Mouse (Mus musculus): ENCODE results near the gene Tiam1. TPM values are rescaled to one million over a fixed set of nuclear protein-coding genes. Genes with fewer than 3 reads are reported as not detected.

The Tiam1 gene
- polyA plus RNA-seq, 1 experiment from 2014 or later: 59.7 TPM

DNA sequence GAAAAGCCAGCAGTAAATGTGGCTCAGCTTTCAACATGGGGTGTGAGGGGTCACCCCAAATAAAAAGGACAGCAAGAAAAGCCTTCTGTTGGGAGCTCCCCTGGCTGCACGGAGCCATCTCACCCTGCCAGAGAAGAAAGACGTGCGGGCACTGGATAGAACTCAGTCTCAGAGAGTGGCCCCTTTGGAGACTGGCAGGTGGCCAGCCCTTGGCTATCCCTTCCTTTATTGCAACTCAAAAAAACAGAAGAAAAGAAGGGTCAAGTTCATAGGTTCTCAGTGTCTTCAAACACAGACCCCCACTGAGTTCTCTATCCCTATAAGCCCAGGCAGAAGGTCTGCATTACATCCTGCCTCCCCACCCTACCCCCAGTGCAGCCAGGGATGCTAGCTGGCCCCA lies 115.7 kb downstream of the Tiam1 start:
- H3K4me3 ChIP-seq (replicated peaks): no peak overlapping the region
- no peaks in the 10 kb centered on the region; the same call in 1 of the 2 replicates for H3K36me3 ChIP-seq
- no peaks in the 10 kb centered on the region for H3K9me3 ChIP-seq
- H3K27ac ChIP-seq: no peak overlapping the region
- no peaks in the 10 kb centered on the region for H3K27me3 ChIP-seq
- H3K4me1 ChIP-seq (replicated peaks): peaks cover 36% of the 10 kb centered on the region
- ATAC-seq (ENCODE audit: insufficient number of reproducible peaks, insufficient read depth, low FRiP score, low TSS enrichment, low read depth): no peak
- 77% methylated on average over 3 of the region's 3 CpGs for WGBS
- H3K9ac ChIP-seq (replicated peaks): no peak overlapping the region
- H3K4me2 ChIP-seq: no peak overlapping the region

DNA sequence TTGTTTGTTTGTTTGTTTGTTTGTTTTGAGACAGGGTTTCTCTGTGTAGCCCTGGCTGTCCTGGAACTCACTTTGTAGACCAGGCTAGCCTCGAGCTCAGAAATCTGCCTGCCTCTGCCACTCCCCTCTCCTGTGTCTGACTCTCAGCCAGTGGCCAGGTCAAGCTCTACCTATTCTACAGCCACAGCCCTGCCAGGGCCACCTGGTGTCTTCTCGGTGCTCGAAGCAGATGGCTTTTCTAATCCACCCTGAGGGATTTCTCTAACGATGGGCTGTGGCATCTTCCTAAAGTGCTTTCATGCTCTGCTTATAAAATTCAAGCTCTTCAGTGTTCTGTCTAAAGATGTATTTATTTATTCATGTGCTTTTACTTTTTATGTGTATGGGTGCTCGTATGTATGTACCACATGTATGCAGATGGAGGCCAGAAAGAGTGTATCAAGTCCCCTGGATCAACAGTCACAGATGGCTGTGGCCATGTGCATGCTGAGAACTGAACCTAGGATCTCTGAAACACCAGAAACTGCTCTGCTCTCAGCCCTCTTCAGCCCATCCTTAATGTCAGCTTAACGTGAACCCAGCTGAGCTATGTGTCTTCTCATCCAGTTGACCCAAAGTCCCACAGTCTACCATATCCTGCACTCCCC lies 117.9 kb downstream of the Tiam1 start:
- no peak for ATAC-seq (ENCODE audit: insufficient number of reproducible peaks, insufficient read depth, low FRiP score, low TSS enrichment, low read depth)
- H3K36me3 ChIP-seq: no peaks in the 10 kb centered on the region; the same call in 1 of the 2 replicates

DNA sequence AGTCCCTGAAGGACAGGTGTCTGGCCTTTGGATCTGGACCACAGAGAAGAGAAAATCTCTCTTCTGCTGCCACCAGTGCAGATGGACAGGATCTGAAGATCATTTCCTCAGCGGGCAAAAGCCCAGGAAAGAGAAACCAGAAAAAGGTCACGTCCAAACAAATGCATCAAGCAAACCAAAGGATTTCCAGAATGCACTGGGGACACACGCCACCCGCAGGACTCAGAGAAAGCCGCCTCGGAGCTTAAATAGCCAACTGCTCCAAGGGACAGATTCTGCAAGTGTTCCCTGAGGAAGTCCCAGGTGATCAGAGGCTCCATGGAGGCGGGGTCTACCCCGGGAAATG lies 119.9 kb downstream of the Tiam1 start:
- Histone ChIP-seq H3K4me3 (replicated peaks) (no peak overlapping the region), H3K9ac (replicated peaks) (no peak overlapping the region), H3K4me2 (no peak overlapping the region), H3K36me3 (no peaks in the 10 kb centered on the region; the same call in 1 of the 2 replicates), H3K9me3 (no peaks in the 10 kb centered on the region), H3K27me3 (no peaks in the 10 kb centered on the region), H3K27ac (no peak overlapping the region), H3K4me1 (replicated peaks) (peaks cover 41% of the 10 kb centered on the region)
- no peak for ATAC-seq (ENCODE audit: insufficient number of reproducible peaks, insufficient read depth, low FRiP score, low TSS enrichment, low read depth)
- WGBS: 82% methylated on average over 8 of the region's 8 CpGs

More for the DNA sequence above, 117.9 kb downstream of the Tiam1 start:
- no peak overlapping the region for H3K9ac ChIP-seq (replicated peaks)
- WGBS: 90% methylated on average over 6 of the region's 6 CpGs
- no peak overlapping the region for H3K4me2 ChIP-seq
- H3K9me3 ChIP-seq: no peaks in the 10 kb centered on the region
- H3K27ac ChIP-seq: no peak overlapping the region
- no peaks in the 10 kb centered on the region for H3K27me3 ChIP-seq
- no peak overlapping the region for H3K4me3 ChIP-seq (replicated peaks)
- H3K4me1 ChIP-seq (replicated peaks): peaks cover 38% of the 10 kb centered on the region

DNA sequence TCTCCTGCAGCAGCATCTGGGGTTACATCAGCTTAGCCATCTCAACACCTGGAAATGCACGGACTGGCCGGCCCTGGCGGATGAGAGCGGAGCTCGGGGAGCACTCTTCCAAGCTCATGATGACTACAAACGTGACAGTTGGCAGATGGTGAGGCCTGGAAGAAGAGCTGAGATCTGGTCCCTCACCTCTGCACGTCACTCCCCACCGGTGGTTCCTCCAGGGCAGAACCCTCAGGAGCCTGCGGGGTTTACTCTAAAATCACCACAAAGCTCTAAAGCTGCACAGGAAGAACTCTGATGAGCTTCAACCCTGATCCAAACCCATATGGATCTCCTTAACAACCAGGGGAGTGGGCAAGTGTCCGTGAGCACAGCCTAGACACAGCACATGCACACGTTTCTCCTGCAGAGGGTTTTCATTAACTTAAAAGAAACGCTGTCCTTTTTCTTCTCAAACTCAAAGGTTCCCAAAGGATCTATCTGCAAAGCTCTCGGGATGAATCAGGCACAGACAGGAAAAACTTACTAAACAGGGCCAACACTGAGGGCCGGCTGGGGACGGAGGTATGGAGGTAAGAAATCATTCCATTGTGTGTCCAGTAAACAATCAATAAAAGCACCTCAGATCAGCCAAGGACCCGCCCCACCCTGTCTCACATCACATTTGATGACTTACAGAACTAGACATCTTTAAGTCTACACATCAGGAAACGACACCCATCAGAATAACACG lies 120.5 kb downstream of the Tiam1 start:
- Histone ChIP-seq H3K4me3 (replicated peaks) (no peak overlapping the region), H3K9me3 (no peaks in the 10 kb centered on the region), H3K4me1 (replicated peaks) (peaks cover 45% of the 10 kb centered on the region), H3K9ac (replicated peaks) (no peak overlapping the region), H3K27me3 (no peaks in the 10 kb centered on the region), H3K36me3 (no peaks in the 10 kb centered on the region; the same call in 1 of the 2 replicates), H3K27ac (peak overlapping the region; percentile 62), H3K4me2 (0 out of 2 replicates have a peak overlapping the region, but pooled peaks have one; percentile 14)
- peak; percentile 43; the same call in 1 of the 2 replicates for ATAC-seq (ENCODE audit: insufficient number of reproducible peaks, insufficient read depth, low FRiP score, low TSS enrichment, low read depth)
- WGBS: 45% methylated on average over 18 of the region's 18 CpGs

DNA sequence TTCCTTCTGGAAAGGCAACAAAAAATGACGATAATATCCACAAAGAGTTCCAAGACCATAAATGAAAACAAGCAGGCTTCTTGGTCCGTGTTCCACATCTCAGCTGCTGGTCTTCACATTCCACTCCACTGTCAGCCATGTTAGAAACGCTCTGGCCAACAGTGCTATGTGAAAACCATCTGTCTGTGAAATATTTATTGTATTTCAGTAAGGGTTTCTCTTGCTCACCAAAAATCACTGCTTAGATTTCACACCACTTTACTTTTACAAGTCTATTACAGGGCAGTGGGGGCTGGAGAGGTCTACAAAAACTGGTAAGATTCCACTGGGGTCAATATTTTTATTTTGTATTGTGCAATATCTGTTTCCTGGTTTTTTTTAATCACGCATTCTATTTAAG lies 127.5 kb downstream of the Tiam1 start:
- 0 out of 2 replicates have a peak, but pooled peaks cover 3% of the 10 kb centered on the region for H3K9me3 ChIP-seq
- peaks cover 80% of the 10 kb centered on the region for H3K4me1 ChIP-seq (replicated peaks)
- no peak for ATAC-seq (ENCODE audit: insufficient number of reproducible peaks, insufficient read depth, low FRiP score, low TSS enrichment, low read depth)
- no peak overlapping the region; the same call in 1 of the 2 replicates for H3K27ac ChIP-seq
- H3K4me3 ChIP-seq (replicated peaks): no peak overlapping the region
- H3K9ac ChIP-seq (replicated peaks): no peak overlapping the region
- no peak overlapping the region for H3K4me2 ChIP-seq
- H3K36me3 ChIP-seq: 0 out of 2 replicates have a peak, but pooled peaks cover 7% of the 10 kb centered on the region
- no peaks in the 10 kb centered on the region for H3K27me3 ChIP-seq
- 48% methylated on average over 4 of the region's 4 CpGs for WGBS

DNA sequence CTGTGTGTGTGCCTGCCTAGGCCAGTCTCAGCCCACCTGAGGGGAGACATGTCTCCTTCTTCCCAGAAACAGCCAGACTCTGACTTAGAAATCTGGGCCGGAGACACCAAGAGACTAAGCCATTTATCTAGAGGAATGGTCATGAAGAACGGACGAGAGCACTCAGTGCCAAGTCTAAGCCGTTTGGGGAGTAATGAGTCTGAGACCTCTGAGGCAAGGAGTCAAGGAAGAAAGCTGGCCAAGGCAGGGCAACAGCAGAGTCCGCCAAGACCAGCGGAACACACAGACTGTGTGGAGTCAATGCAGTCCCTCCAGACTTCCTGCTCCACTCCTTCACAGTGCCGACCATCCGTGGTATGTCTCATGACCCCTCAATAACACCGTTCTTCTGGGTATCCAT lies 129.0 kb downstream of the Tiam1 start:
- WGBS: 82% methylated on average over 9 of the region's 9 CpGs
- Histone ChIP-seq H3K27ac (no peak overlapping the region), H3K36me3 (peaks cover 12% of the 10 kb centered on the region; the same call in 1 of the 2 replicates), H3K4me2 (no peak overlapping the region), H3K4me3 (replicated peaks) (no peak overlapping the region), H3K27me3 (no peaks in the 10 kb centered on the region), H3K9me3 (0 out of 2 replicates have a peak, but pooled peaks cover 3% of the 10 kb centered on the region), H3K9ac (replicated peaks) (no peak overlapping the region), H3K4me1 (replicated peaks) (peaks cover 66% of the 10 kb centered on the region)
- no peak for ATAC-seq (ENCODE audit: insufficient number of reproducible peaks, insufficient read depth, low FRiP score, low TSS enrichment, low read depth)

DNA sequence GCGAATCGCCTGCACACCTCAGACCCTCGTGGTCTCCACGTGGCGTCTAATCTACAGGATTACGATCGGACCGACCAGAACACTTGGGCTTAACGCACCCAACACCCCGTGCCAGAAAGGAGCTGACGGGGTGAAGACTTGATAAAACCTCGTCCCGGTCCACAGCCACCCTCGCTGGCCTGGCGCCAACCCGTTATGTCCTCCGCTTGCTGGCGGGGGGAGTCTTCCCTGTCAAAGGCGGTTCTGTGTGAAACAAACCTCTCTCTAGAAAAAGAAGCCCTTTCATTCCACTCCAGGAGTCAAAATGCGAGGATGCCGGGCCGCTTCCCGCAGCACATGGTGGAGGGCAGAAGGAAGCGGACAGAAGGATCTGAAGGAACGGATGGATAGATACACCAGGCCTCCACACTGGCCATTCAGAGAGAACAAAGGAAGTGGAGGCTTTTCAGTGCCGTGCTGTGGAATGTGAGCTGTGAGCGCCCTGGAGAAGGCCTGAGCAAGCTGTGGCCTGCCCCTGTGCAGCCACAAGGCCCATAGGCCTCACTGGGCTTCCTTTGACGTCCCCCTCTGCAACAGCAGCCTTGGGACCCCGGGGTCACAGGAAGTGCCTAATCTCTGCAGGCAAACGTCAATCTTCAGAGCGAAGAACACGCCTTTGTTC lies 131.9 kb downstream of the Tiam1 start:
- Histone ChIP-seq H3K9ac (replicated peaks) (no peak overlapping the region), H3K4me2 (no peak overlapping the region)
- ATAC-seq (ENCODE audit: insufficient number of reproducible peaks, insufficient read depth, low FRiP score, low TSS enrichment, low read depth): no peak

DNA sequence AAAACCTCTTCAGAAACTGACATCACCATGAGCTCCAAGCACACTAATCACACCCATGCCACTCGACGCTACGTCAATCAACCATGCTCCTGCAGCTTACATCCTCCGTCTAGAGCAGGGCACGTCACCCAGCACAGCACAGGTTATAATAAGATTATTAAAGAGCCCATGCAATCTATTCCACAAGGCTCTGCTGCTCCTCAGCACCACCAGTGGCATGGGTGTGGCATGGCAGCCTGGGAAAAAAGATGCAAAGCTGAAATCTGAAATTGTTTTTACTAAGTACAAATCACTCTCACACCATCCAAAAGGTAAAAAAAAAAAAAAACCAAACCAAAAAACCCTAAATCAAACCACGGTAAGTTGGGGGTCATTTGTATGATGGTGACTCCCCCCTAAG lies 135.1 kb downstream of the Tiam1 start:
- Histone ChIP-seq H3K9me3 (0 out of 2 replicates have a peak, but pooled peaks cover 3% of the 10 kb centered on the region), H3K27ac (0 out of 2 replicates have a peak overlapping the region, but pooled peaks have one; percentile 17), H3K36me3 (peaks cover 12% of the 10 kb centered on the region; the same call in 1 of the 2 replicates), H3K9ac (replicated peaks) (no peak overlapping the region), H3K27me3 (no peaks in the 10 kb centered on the region), H3K4me2 (no peak overlapping the region), H3K4me3 (replicated peaks) (no peak overlapping the region), H3K4me1 (replicated peaks) (peaks cover 29% of the 10 kb centered on the region)
- WGBS: 79% methylated on average over 6 of the region's 6 CpGs
- ATAC-seq (ENCODE audit: insufficient number of reproducible peaks, insufficient read depth, low FRiP score, low TSS enrichment, low read depth): no peak

More for the DNA sequence above, 131.9 kb downstream of the Tiam1 start:
- peaks cover 59% of the 10 kb centered on the region for H3K4me1 ChIP-seq (replicated peaks)
- 80% methylated on average over 32 of the region's 32 CpGs for WGBS
- H3K4me3 ChIP-seq (replicated peaks): no peak overlapping the region
- H3K27ac ChIP-seq: peak overlapping the region; percentile 64; the same call in 1 of the 2 replicates
- 0 out of 2 replicates have a peak, but pooled peaks cover 3% of the 10 kb centered on the region for H3K9me3 ChIP-seq
- peaks cover 12% of the 10 kb centered on the region; the same call in 1 of the 2 replicates for H3K36me3 ChIP-seq
- H3K27me3 ChIP-seq: no peaks in the 10 kb centered on the region

DNA sequence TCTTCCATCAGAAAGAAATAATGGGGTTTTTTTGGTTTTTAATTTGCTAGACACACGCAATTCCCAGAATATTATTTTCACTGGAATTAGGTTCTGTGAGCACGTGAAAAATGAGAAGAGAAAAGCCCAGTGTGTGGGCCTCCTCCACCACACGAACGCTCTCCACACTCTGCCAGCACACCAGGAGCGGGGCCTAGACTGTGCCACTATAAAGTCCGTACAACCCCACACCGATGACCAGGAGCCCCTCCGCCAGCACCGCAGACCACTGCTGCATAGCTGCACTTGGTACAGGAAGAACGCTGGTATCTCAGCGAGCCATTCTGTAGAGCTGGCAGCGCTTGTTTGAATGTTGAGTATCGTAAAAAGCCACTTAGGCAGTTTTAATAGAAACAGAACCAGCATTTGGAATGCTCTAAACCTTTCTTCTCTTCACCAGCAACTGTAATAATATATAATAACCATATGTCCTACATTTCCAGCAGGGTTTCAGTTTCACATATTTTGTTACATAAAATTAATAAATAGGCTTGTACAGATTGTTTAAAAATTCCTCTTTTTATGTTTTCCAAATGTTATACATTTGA lies 136.1 kb downstream of the Tiam1 start:
- Histone ChIP-seq H3K9ac (replicated peaks) (no peak overlapping the region), H3K27ac (peak overlapping the region; percentile 84), H3K4me3 (replicated peaks) (no peak overlapping the region), H3K4me2 (no peak overlapping the region), H3K27me3 (no peaks in the 10 kb centered on the region), H3K36me3 (peaks cover 12% of the 10 kb centered on the region; the same call in 1 of the 2 replicates), H3K4me1 (replicated peaks) (peaks cover 24% of the 10 kb centered on the region), H3K9me3 (0 out of 2 replicates have a peak, but pooled peaks cover 3% of the 10 kb centered on the region)
- ATAC-seq (ENCODE audit: insufficient number of reproducible peaks, insufficient read depth, low FRiP score, low TSS enrichment, low read depth): peak; percentile 9; the same call in 1 of the 2 replicates
- WGBS: 45% methylated on average over 13 of the region's 13 CpGs

DNA sequence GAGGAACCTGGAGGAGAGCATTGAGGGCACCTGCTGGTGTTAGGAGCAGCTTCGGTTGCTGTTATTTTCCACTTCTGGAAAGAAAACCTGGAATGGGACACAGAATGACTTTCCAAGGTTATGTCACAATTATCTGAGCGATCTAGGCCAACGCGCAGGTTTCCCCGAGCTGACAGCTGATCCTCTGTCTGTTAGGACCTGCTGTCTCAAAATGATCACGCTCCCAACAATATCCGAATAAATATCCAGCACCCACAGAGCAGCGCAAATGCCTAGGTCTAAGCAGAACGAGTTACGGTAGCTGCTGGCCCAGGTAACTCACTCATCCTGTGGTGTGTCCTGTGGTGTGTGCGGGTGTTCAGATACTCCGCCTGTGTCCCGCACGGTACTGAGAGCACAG lies 140.0 kb downstream of the Tiam1 start:
- Histone ChIP-seq H3K9me3 (0 out of 2 replicates have a peak, but pooled peaks cover 3% of the 10 kb centered on the region), H3K4me3 (replicated peaks) (no peak overlapping the region), H3K36me3 (peaks cover 5% of the 10 kb centered on the region; the same call in 1 of the 2 replicates), H3K4me1 (replicated peaks) (peaks cover 12% of the 10 kb centered on the region), H3K27me3 (no peaks in the 10 kb centered on the region), H3K27ac (no peak overlapping the region), H3K9ac (replicated peaks) (no peak overlapping the region), H3K4me2 (no peak overlapping the region)
- WGBS: 94% methylated on average over 14 of the region's 14 CpGs
- ATAC-seq (ENCODE audit: insufficient number of reproducible peaks, insufficient read depth, low FRiP score, low TSS enrichment, low read depth): no peak
